Mouse (Mus musculus) intestine, embryonic 15.5 days (tissue): ENCODE results near the gene Pex5. TPM values are rescaled to one million over a fixed set of nuclear protein-coding genes. Genes with fewer than 3 reads are reported as not detected.

ENCODE experiments used
- ATAC-seq: fragments of 200-750 bp; cut with Nextera tagmentation; 2 replicates; pipeline ENCODE4 v1.8.0; 2017; ENCODE audit warnings: moderate TSS enrichment, moderate library complexity
- H3K27ac ChIP-seq: fragments of 300-500 bp; sonication (generic); 2 replicates; pipeline ENCODE4 v1.5.1; 2015; ENCODE audit warnings: mild to moderate bottlenecking, inconsistent platforms
- H3K27me3 ChIP-seq: fragments of 300-500 bp; sonication (generic); replicated peaks from 2 replicates; pipeline ENCODE4 v1.6.1; 2015; ENCODE audit warnings: inconsistent platforms
- H3K36me3 ChIP-seq: fragments of 300-500 bp; sonication (generic); 2 replicates; pipeline ENCODE4 v1.6.1; 2015; ENCODE audit warnings: inconsistent platforms
- H3K4me1 ChIP-seq: fragments of 300-500 bp; sonication (generic); replicated peaks from 2 replicates; pipeline ENCODE4 v1.6.1; 2015; ENCODE audit warnings: inconsistent platforms
- H3K4me2 ChIP-seq: fragments of 300-500 bp; sonication (generic); replicated peaks from 2 replicates; pipeline ENCODE4 v1.6.1; 2015; ENCODE audit warnings: mild to moderate bottlenecking, inconsistent platforms
- H3K4me3 ChIP-seq: fragments of 300-500 bp; sonication (generic); replicated peaks from 2 replicates; pipeline ENCODE4 v1.5.1; 2015; ENCODE audit warnings: inconsistent platforms
- H3K9ac ChIP-seq: fragments of 300-500 bp; sonication (generic); 2 replicates; pipeline ENCODE4 v1.6.1; 2015; ENCODE audit warnings: inconsistent platforms
- H3K9me3 ChIP-seq: fragments of 300-500 bp; sonication (generic); 2 replicates; pipeline ENCODE4 v1.6.1; 2016; ENCODE audit warnings: inconsistent platforms
- WGBS: fragments of 180-500 bp; shearing (Covaris S2); methylation state at CpG from one replicate; pipeline ENCODE4 v1.1.7; 2015; 5-methylcytosine and 5-hydroxymethylcytosine counted together
- polyA plus RNA-seq: library from polyadenylated mRNA; unstranded; fragments of >200 nt; fragmentation: Nextera tagmentation; extraction: Ambion mirVana; gene quantifications from 2 replicates; pipeline ENCODE4 v1.2.1, GENCODE M21; 2015

The Pex5 gene
- polyA plus RNA-seq, 1 experiment from 2014 or later = 41.8 TPM

DNA sequence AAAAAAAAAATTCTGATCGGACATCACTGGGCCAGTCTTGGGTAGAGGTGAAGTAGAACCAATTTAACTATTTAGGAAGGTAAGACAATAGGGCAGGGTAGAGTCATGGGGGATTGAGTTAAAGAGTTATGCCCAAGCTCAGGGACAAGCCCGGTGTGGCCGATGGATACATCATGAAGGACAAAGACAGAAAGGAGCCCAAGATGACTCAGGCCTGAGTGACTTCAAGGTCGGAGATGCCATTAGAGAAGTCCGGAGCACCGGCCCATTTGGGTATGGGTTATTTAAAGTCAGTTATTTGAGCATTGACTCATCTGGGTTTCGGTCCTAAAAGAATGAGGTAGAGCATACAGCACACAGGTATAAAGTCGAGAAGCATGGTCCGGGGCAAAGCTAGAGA lies 31.6 kb upstream of the Pex5 start:
- ATAC-seq = no peak
- 94% methylated on average over 9 of the region's 9 CpGs for WGBS
- H3K27ac ChIP-seq = no peak overlapping the region

DNA sequence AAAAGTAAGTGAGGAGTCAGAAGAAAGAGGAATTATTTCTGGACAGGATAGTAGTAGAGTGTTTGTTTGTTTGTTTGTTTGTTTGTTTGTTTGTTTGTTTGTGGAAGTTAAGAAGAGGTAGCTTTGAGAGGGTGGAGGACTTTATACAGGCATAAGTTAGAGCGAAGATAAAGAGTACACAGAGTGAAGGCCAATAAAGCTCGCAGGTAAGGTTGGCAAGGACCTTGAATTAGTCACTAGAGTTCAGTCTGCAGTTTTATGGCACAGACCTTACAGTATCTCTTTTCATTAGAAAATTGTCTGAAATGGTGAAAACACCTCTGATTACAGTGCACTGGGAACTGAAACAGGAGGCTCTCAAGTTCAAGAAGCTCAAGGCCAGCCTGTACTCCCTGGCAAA lies 31.2 kb upstream of the Pex5 start:
- WGBS = 69% methylated on average over 2 of the region's 2 CpGs
- H3K4me2 ChIP-seq = no peak overlapping the region
- H3K9ac ChIP-seq = no peak overlapping the region
- H3K27ac ChIP-seq = no peak overlapping the region
- H3K9me3 ChIP-seq = no peaks in the 10 kb centered on the region
- no peaks in the 10 kb centered on the region for H3K36me3 ChIP-seq
- H3K4me1 ChIP-seq = no peaks in the 10 kb centered on the region
- ATAC-seq = peak; percentile 72
- no peaks in the 10 kb centered on the region for H3K27me3 ChIP-seq
- no peak overlapping the region for H3K4me3 ChIP-seq

More for the DNA sequence above, 31.6 kb upstream of the Pex5 start:
- Histone ChIP-seq H3K4me3 (no peak overlapping the region), H3K9me3 (no peaks in the 10 kb centered on the region), H3K27me3 (no peaks in the 10 kb centered on the region), H3K9ac (no peak overlapping the region), H3K4me2 (no peak overlapping the region), H3K36me3 (no peaks in the 10 kb centered on the region), H3K4me1 (no peaks in the 10 kb centered on the region)

DNA sequence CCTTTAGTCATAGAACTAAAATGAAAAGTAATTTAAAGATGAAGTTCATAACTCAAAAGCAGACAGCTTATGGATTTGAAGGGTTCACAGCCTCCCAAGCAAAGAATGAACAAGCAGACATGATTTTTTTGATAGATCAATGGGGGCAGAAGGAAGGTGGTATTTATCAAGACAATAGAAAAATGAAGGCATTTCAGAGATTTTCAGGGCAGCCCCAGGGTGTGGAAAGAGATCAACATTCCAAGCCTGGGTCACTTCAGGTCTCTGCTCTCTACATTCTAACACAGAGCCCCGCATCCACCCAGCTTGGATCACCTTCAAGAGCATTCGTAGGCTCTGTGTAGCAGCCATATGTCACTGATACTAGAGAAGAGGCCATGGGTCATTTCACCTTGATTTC lies 28.5 kb upstream of the Pex5 start:
- H3K9me3 ChIP-seq = no peaks in the 10 kb centered on the region
- no peak overlapping the region for H3K27ac ChIP-seq
- H3K4me2 ChIP-seq = no peak overlapping the region
- H3K4me1 ChIP-seq = no peaks in the 10 kb centered on the region
- no peak overlapping the region for H3K9ac ChIP-seq
- no peak overlapping the region for H3K4me3 ChIP-seq
- ATAC-seq = no peak
- H3K27me3 ChIP-seq = no peaks in the 10 kb centered on the region
- H3K36me3 ChIP-seq = no peaks in the 10 kb centered on the region
- WGBS = 91% methylated on average over 2 of the region's 2 CpGs

DNA sequence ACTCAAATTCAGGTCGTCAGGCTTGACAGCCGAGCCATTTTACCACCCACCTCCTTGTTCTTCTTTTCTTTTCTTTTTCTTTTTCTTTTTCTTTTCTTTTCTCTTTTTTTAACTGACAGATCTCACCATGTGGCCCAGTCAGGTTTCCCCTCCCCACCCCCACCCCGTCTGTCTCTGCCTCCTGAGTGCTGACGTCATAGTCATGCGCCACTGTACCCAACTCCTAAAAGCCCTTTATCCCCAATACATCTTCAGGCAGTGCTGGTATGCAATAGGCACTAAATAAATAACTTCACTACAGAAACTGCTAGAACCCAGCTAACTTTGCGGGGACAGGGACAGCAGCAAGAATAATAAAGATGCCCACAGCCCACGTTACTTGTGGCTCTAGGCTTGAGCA lies 21.4 kb upstream of the Pex5 start:
- WGBS = 86% methylated on average over 7 of the region's 7 CpGs
- H3K9ac ChIP-seq = no peak overlapping the region
- H3K27me3 ChIP-seq = no peaks in the 10 kb centered on the region
- H3K4me1 ChIP-seq = no peaks in the 10 kb centered on the region
- H3K4me2 ChIP-seq = no peak overlapping the region
- no peaks in the 10 kb centered on the region for H3K9me3 ChIP-seq
- H3K27ac ChIP-seq = no peak overlapping the region
- H3K36me3 ChIP-seq = no peaks in the 10 kb centered on the region
- ATAC-seq = no peak
- no peak overlapping the region for H3K4me3 ChIP-seq

DNA sequence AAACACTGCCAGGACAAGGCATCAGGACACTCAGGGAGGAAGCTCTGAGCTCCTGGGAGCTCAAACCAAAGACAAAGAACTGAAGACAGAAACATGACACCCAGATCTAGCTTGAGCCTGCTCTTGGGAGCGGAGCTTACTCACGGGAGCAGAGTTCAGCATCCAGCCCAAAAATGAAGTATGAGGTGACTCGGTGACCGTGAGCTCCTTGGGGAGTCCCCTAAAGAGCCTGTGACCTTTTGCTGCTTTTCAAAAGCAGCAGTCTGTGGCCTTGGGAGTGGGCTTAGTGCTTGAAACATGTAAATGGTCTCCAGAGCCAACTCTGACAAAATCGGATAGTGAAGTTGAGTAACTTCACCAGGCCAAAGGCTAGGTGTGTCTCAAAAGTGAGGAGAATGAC lies 20.3 kb upstream of the Pex5 start:
- Histone ChIP-seq H3K4me2 (no peak overlapping the region), H3K9me3 (no peaks in the 10 kb centered on the region), H3K4me1 (no peaks in the 10 kb centered on the region), H3K27ac (no peak overlapping the region), H3K36me3 (no peaks in the 10 kb centered on the region), H3K4me3 (no peak overlapping the region), H3K9ac (no peak overlapping the region), H3K27me3 (no peaks in the 10 kb centered on the region)
- no peak for ATAC-seq
- WGBS = 73% methylated on average over 5 of the region's 5 CpGs

DNA sequence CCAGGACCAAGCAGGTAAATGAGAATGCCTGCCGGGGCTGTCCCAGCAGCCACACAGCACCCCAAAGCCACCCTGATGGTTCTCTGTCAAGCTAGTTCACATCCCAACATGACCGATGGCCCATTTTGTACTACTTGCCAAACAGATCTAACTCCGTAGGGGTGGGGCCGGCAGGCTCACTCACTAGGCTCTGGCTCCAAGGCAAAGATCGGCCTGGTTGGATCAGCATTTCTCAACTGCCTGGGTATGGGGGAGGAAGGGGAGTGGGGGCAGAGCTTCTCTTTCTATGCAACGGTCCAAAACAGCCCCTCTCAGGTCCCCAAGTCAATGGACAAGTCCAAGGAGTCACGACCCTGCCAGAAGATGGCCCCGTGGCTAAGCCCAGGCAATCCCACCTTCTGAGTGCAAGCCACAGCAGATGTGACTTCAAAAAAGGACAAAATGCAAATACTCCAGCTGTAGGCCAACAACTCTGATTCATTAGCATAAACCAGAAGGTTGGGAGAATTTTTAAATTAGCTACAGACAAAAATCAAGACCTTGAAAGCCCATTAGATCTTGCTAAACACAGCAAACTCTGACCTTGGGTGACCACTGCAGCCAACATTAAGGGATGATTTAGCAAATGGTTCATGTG lies 18.9 kb upstream of the Pex5 start:
- Histone ChIP-seq H3K9me3 (no peaks in the 10 kb centered on the region), H3K9ac (no peak overlapping the region), H3K4me1 (no peaks in the 10 kb centered on the region), H3K36me3 (no peaks in the 10 kb centered on the region), H3K27me3 (no peaks in the 10 kb centered on the region), H3K4me2 (no peak overlapping the region), H3K27ac (no peak overlapping the region), H3K4me3 (no peak overlapping the region)
- 88% methylated on average over 8 of the region's 8 CpGs for WGBS
- ATAC-seq = no peak

DNA sequence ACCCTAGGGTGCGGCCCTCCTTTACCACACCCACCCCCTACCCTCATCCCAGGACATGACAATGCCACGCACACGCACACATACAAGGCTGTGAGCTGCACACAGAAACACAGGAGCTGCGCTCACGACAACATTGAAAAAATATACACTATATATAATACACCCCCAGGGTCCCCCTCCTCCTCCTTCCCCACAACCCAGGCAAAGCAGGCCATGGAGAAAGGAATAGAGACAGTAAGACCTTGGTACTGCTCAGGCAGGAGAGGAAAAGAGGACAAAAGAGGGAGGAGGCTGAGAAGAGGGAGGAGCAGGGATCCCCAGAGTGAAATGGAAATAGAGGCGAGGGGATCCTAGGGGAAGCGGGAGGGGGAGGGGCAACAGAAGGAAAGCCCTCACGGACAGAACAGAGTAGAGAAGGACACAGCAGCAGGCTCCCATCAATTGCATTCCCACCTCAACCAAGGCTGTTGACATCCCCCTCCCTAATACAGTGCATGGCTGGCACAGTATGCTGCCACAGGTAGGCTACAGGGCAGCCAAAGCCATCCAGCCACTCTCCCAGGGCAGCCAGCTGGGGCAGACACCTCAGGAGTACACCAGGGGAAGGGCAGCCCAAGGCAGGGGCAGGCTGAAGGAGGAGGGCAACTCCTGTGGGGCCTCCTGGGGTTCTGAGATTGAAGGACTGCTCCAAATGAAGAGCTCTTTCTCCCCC lies 16.1 kb upstream of the Pex5 start:
- no peak overlapping the region for H3K4me3 ChIP-seq
- no peak overlapping the region for H3K27ac ChIP-seq
- H3K36me3 ChIP-seq = no peaks in the 10 kb centered on the region
- H3K9ac ChIP-seq = no peak overlapping the region
- ATAC-seq = no peak
- WGBS = 56% methylated on average over 8 of the region's 8 CpGs
- no peak overlapping the region for H3K4me2 ChIP-seq
- H3K4me1 ChIP-seq = no peaks in the 10 kb centered on the region
- H3K27me3 ChIP-seq = no peaks in the 10 kb centered on the region
- H3K9me3 ChIP-seq = no peaks in the 10 kb centered on the region

DNA sequence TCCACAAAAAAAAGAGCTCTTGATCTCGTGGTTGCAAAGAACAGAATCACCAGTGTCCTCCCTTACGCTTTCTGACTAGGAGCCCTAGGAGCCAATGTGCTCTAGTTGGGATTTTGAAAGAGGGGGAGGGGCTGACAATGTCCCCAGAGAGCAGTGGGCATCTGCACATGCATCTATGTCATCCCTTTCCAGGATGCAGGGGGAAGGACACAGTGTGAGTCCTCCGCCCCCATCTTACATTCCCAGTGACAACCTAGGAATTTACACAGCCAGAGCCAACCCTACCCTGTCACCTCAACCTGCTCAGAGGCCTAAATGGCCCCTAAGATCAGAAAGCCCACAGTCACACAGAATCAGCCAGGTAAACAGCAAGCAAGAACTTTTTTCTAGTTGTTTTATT lies 15.5 kb upstream of the Pex5 start:
- no peak overlapping the region for H3K4me3 ChIP-seq
- no peak overlapping the region for H3K27ac ChIP-seq
- no peak overlapping the region for H3K9ac ChIP-seq
- H3K36me3 ChIP-seq = no peaks in the 10 kb centered on the region
- ATAC-seq = no peak
- no peaks in the 10 kb centered on the region for H3K4me1 ChIP-seq
- no peaks in the 10 kb centered on the region for H3K27me3 ChIP-seq
- H3K4me2 ChIP-seq = no peak overlapping the region
- WGBS = 74% methylated on average over 3 of the region's 3 CpGs
- H3K9me3 ChIP-seq = no peaks in the 10 kb centered on the region

DNA sequence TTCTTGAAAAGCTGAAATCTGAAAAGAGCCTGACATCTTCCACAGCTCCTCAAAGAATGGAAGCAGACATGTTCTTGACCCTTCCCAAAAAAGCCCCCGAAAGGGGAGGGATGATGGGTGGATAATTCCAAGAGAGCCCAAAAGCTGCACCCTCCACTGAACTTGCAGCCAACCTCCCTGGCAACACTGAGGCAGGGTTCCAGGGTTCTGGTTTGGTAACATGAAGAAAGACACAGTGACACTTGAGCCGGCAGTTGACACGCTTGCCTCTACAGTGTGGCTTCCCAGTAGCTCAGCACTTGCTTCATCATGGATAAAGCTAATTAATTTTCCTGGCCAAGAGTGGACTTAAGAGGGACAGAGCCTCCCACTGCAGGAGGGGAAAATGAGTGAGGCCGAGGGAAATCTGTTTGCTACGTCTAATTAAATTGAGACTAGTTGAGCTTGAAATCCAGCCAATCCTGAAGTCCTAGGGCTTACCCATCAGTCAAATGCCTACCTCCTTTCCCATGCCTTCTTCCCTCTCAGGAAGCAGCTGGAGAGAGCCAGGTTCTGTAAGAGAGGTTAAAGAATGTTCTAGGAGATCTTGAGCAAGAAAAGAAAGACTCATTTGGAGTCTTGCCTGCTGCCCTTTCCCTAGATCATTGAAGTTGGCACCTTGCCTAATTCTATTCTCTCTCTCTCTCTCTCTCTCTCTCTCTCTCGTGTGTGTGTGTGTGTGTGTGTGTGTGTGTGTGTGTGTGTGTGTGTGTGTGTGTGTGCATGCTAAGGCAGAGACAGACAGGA lies 13.1 kb upstream of the Pex5 start:
- WGBS = 53% methylated on average over 6 of the region's 6 CpGs
- Histone ChIP-seq H3K9ac (no peak overlapping the region), H3K9me3 (no peaks in the 10 kb centered on the region), H3K36me3 (no peaks in the 10 kb centered on the region), H3K4me3 (no peak overlapping the region), H3K4me1 (no peaks in the 10 kb centered on the region), H3K27ac (no peak overlapping the region), H3K27me3 (no peaks in the 10 kb centered on the region), H3K4me2 (no peak overlapping the region)
- ATAC-seq = no peak

DNA sequence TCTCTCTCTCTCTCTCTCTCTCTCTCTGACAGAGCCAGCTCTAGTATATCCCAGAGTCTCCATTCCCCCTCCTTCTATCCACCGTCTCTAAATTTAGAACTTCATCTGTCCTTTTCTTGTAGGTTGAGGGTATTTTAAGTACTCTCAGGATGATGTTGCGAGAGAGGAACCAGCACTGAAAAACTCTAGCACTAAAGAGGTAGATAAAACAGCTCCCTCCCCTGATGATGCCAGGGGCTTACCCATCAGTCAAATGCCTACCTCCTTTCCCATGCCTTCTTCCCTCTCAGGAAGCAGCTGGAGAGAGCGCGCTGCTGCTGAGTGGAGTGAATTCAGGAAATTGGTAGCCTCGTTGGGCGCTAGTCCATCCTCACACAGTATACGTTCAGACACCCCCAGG lies 12.4 kb upstream of the Pex5 start:
- no peak overlapping the region for H3K27ac ChIP-seq
- H3K4me2 ChIP-seq = no peak overlapping the region
- H3K9me3 ChIP-seq = no peaks in the 10 kb centered on the region
- no peak overlapping the region for H3K4me3 ChIP-seq
- no peaks in the 10 kb centered on the region for H3K36me3 ChIP-seq
- no peaks in the 10 kb centered on the region for H3K4me1 ChIP-seq
- H3K27me3 ChIP-seq = no peaks in the 10 kb centered on the region
- no peak overlapping the region for H3K9ac ChIP-seq
- 84% methylated on average over 7 of the region's 7 CpGs for WGBS
- ATAC-seq = no peak

DNA sequence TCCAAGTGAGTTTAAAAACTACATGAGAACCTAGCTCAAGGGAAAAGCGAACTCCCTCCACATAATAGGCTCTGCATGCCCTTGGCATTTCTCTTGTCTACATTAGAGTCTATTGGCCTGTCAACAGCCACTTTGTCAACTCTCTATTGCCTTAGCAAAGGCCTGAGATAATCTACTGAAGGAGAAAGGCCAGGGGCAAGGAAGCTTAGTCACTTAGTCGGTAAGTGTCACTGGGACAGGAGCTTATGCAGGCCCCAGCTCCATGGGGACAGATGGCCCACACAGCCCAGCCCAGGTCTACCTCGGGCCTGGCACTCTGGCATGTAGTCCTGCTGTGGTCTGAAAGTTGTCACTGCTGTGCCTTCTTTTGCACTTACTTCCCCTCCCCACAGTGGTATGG lies 11.7 kb upstream of the Pex5 start:
- H3K4me2 ChIP-seq = no peak overlapping the region
- H3K36me3 ChIP-seq = no peaks in the 10 kb centered on the region
- ATAC-seq = no peak
- no peak overlapping the region for H3K27ac ChIP-seq
- 65% methylated on average over 3 of the region's 3 CpGs for WGBS
- no peak overlapping the region for H3K9ac ChIP-seq
- no peaks in the 10 kb centered on the region for H3K4me1 ChIP-seq
- no peaks in the 10 kb centered on the region for H3K27me3 ChIP-seq
- H3K4me3 ChIP-seq = no peak overlapping the region
- no peaks in the 10 kb centered on the region for H3K9me3 ChIP-seq

DNA sequence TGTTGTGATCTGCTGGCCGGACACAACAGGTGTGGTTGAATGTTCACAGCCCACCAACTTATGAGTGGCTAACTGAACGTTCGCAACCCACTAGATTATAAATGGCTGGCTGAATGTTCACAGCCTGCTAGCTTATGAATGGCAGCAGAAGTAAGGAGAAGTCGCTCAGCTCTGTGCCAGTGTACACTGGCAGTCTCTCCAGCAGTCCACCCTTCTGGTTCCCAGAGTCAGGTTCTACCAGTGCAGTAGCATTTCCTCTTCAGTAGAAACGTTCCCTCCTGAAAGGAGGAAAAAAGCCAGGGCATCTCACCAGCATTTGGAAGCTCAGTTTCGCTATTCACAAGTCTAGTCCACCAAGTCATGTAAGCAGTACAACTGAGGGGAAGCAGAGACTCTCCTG lies 10.7 kb upstream of the Pex5 start:
- 0 out of 2 replicates have a peak, but pooled peaks have one; percentile 18 for ATAC-seq
- no peak overlapping the region for H3K4me2 ChIP-seq
- 74% methylated on average over 6 of the region's 6 CpGs for WGBS

More for the DNA sequence above, 10.7 kb upstream of the Pex5 start:
- no peaks in the 10 kb centered on the region for H3K27me3 ChIP-seq
- H3K9me3 ChIP-seq = no peaks in the 10 kb centered on the region
- H3K36me3 ChIP-seq = no peaks in the 10 kb centered on the region
- no peak overlapping the region for H3K27ac ChIP-seq
- no peak overlapping the region for H3K4me3 ChIP-seq
- no peak overlapping the region for H3K9ac ChIP-seq
- H3K4me1 ChIP-seq = no peaks in the 10 kb centered on the region
